Mouse (Mus musculus) megakaryocyte, adult 5-6 weeks (primary cell): ENCODE measurements around the gene Klhl28. TPM values are rescaled to one million over a fixed set of nuclear protein-coding genes. Genes with fewer than 3 reads are reported as not detected.
A peak's percentile ranks its signal among the peaks of the same experiment; 100 is the strongest.

Experiments
- ATAC-seq: 2 replicates; pipeline ENCODE4 v1.8.0; 2016; ENCODE audit warnings: mild to moderate bottlenecking, inconsistent platforms; ENCODE audit not compliant: poor library complexity, severe bottlenecking
- total RNA-seq, 2 experiments: library from RNA; stranded (forward) in 1 of 2; stranded (reverse) in 1 of 2; fragments of 153-499, 151-499 nt in 1 of 2; fragments of 221-1000, 200-1000 nt in 1 of 2; gene quantifications; 2 replicates each; pipeline versions ENCODE4 v1.2.3 to v1.2.4; 2015 to 2017

Klhl28 gene
- total RNA-seq (2015) (16.5 and 19.8 TPM in 2 replicates), total RNA-seq (2017) (14.5 and 17.5 TPM in 2 replicates)

DNA sequence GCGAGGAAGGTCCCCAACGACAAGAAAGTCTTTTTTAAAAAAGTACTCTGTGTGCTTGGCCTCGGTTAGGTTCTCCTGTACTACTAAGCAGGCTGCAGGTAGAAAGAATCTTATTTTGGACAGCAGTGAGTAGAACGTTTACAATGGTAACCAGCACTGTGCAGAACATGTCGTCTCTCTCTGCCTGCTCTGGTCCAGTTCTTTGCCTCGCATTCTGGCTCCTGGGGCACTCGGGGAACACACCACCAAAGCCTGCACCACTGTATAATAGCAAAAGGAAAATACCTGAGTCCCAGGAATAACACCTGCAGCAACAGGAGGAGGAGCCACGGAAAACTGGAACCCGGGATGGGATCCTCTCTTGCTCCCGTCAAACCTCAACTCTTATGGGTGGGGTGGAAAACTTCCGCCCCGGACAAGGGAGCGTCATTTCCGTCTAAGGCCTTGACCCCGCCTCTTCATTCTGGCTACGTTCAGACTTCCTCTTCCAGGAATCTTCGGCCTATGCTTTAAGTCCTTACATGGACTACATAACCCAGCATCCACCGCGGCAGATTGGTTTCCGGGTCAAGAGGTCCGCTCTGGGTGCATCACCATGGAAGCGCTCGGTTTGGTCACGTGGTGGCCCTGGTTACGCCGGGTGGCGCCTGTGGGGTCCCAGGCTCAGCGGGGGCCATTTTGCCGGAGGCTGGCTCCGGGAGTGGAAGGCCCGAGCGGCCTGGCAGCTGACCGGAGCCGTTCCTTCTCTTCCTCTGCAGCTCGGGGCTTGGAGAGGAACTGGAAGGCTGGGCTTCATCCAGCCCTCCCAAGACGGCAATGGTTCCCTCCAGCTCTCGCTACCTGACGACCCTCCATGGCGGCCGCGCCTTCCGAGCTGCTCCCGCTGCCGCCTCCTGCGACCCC is at the start of gene Klhl28, which contains the start of gene Togaram1:
Gene Klhl28, minus strand, starts transcription at position 411 of the 903 bp plus-strand sequence.
Gene Togaram1, plus strand, starts transcription at position 681 of the 903 bp plus-strand sequence.
- ATAC-seq = peak; percentile 84

GRCm38 (mm10) chr12:65007725-65008124 is 42.4 kb upstream of the Klhl28 start:
- ATAC-seq = no peak

DNA sequence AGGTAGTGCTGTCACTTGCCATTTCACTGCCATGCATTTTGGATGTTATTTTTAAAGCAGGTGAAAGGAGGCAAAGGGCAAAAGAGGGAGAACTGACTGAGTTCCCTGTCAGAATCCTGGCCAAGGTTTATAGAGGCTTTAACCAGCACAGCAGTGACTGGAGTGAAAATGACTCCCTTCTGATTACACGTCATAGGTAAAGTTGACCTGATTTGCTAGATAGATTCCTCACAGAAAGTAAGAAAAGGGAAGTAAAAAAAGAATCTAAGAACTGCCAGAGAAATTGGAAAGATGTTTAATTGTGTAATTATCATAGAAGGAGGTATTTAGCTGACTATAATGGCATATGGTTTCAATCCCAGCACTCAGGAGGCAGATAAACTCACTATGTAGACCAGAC is 12.2 kb upstream of the Klhl28 start:
- no peak for ATAC-seq

DNA sequence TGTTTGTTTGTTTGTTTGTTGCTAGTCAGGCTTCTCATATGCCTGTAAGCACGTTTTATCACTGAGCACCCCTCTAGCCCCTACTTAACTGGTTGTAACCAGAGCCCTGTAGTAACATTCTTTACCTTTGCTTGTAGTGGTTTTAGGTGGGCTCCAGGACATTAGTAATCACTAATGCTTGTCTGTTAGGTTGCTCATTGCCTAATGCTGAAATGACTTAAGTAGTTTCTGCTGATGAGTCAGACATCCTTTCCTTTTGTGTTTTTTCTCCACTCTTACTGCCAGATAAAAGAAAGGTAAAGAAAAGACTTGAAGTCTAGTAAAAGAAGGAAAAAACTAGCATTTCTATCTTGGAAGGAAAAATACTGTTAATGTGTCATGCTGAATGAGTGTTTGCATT is 10.9 kb upstream of the Klhl28 start:
- no peak for ATAC-seq

GRCm38 (mm10) chr12:64975558-64975957 is 10.2 kb upstream of the Klhl28 start:
- ATAC-seq = peak; percentile 86

DNA sequence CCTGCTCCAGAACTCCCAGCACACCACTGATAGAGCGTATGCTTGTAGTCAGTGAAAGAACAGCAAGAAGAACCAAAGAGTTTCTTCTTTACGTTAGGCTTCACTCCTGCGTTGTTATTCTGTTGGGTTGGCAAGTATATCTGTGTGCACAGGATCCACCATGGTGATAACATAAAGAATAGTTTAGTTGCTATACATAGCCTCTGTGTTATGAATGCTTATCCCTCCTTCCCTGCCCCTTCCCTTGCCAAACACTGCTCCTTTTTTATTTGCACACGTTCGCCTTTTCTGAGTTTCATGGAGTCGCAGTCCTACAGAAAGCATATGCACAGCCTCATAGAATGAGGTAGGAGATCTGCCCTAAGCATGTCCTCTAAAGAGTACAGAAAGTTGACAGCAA is 6.7 kb upstream of the Klhl28 start:
- no peak for ATAC-seq

DNA sequence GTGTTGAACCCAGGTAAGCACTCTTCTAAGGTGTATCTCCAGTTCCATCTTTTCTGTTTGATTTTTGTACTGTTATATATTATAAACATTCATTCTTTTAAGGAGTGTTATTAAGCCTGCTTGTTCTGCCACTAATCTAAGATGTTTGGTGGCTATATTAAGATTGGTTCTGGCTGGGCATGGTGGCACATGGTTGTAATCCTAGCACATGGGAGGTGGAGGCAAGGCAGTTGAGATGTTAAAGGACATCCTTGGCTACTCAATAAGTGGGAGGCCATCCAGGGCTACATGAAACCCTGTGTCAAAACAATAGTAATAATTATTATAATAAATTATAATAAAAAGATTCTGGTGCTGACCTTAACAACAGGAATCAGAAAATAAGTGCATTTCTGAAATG is 6.1 kb upstream of the Klhl28 start:
- ATAC-seq = no peak

GRCm38 (mm10) chr12:64968067-64968466 is 2.7 kb upstream of the Klhl28 start:
- no peak for ATAC-seq

DNA sequence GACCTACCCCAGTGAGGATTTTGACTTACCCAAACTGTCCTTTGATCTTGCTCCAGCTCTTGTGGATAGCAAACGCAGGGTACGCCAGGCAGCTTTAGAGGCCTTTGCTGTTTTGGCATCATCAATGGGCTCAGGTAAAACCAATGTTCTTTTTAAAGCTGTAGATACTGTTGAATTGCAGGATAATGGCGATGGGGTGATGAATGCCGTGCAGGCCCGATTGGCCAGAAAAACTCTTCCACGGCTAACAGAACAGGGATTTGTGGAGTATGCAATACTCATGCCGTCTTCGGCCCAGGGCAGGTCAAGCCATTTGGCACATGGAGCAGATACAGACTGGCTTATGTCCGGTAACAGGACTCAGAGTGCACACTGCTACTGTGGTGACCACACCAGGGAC is 2.1 kb upstream of the Klhl28 start:
- no peak for ATAC-seq

DNA sequence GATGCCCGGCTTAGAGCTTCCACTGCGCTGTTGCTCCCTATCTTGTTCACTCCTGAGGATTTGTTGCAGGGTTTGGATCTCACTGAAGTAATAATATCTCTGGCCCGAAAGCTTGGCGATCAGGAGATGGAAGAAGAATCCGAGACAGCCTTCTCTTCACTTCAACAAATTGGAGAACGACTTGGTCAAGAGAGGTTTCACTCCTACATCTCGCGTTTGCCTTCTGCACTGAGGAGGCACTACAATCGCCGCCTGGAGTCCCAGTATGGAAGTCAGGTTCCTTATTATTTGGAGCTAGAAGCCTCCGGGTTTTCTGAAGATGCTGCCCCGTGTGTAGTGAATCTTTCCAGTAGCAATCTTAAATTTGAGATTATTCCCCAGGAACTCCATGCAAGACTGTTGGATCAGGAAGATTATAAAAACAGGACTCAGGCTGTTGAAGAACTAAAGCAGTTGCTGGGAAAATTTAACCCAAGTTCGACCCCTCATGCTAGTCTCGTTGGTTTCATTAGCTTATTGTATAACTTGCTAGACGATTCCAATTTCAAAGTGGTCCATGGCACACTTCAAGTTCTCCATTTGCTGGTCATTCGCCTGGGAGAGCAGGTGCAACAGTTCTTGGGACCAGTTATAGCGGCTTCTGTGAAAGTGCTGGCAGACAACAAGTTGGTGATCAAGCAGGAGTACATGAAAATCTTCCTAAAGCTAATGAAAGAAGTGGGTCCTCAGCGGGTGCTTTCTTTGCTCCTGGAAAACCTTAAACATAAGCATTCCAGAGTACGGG is 1.5 kb upstream of the Klhl28 start:
- peak; percentile 17; the same call in 1 of the 2 replicates for ATAC-seq

GRCm38 (mm10) chr12:64966101-64966631 is 832 bp upstream of the Klhl28 start:
- ATAC-seq = peak; percentile 31

DNA sequence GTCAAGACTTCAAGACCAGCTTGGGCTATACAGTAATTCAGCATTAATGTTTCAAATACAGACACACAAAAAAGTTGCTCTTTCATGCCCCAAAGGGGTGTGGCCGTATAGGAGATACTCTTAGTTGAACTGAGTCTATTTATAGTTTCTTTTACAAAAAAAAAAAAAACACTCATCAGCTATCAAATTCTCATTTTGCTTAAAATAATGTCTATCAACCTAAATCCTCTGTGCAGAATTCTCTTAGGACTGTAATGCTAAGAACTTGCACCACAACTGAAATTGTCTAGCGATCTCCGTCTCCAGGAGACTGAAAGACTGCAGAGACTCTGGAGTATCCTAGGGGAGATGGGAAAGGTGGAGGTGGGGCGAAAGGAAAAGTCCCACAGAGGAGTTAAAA is 774 bp downstream of the Klhl28 start:
- no peak for ATAC-seq

GRCm38 (mm10) chr12:64937493-64937892 is 27.8 kb downstream of the Klhl28 start:
- ATAC-seq = peak; percentile 73

- peak; percentile 99 for ATAC-seq
Measured at GRCm38 (mm10) chr12:64917578-64918471, 47.5 kb downstream of the Klhl28 start, which contains the start of gene Gm527. TSS of gene Gm527 (plus strand) at chr12:64917906.

DNA sequence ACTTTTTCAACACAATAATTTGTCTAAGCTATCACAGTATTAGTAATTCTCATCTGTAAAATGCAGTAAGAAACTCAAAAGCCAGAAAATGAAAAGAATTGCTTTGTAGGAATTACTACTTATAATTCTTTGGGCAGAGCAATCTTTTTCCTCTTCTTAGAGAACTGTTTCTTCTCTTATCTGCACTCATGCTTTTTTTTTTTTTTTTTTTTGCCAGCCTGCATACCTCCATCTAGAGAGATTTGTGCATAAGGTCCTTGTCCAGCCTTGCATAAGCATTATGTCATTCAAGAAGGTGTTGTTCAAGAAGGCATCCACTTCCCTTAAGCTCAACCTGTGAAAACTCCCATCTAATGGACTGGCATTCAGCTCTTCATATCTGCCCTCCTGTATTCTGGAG is 48.6 kb downstream of the Klhl28 start:
- ATAC-seq = no peak

DNA sequence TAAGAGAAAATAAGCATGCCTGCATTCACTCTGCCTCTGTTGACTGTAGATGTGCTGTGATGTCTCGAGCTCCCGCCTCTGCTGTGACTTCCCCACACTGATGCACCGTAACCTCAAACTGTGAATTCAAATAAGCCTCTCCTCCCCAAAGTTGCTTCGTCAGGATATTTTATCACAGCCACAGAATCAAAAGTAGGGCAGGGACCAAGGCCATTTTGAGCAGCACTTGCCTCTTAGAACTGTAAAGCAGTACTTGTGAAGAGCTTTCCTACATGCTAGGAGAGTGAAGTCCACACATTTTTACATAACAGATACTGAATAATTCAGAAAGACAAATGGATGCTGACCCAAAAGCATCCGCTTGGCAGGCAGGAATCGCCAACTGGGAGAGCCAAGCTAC is 52.3 kb downstream of the Klhl28 start:
- no peak for ATAC-seq

- no peak for ATAC-seq
Measured at GRCm38 (mm10) chr12:64903186-64903585, 62.1 kb downstream of the Klhl28 start.

GRCm38 (mm10) chr12:64902506-64902905 is 62.8 kb downstream of the Klhl28 start:
- ATAC-seq = no peak

DNA sequence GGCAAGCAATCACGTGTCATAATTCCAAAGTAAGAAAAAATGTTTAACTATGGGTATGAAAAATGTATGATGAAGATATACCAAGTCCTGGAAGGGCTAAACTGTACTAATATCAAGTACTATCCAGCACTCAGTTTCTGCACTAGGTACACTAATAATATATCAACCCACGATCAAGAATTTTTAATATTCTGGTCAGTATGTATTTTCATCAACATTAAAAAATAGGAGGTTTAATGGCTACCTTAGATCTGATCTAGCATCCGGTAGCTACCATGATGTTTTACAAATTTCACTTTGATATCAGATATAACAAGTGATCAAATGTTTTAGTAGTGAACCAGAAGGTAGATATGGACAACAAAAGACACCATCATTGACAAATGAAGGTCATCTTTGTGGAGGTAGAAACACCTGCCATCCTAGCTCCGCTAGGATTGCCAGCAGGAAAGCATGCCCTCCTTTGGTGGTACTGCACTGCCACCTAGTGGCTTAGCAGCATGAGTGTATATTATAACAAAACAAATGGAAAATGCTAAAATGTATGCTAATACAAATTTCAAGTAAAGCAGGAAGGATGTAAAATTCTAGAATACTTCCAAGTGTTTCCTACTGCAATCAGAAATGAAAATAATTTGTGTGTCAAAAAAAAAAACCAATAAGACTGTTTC is 68.1 kb downstream of the Klhl28 start:
- peak; percentile 74 for ATAC-seq
